Mouse (Mus musculus): ENCODE measurements around the gene Mpdu1. TPM values are rescaled to one million over a fixed set of nuclear protein-coding genes. Genes with fewer than 3 reads are reported as not detected.
A peak's percentile ranks its signal among the peaks of the same experiment; 100 is the strongest.
"Not testable (repeated sequence)": the region's sequence is repeated elsewhere in the genome, so short reads cannot be mapped to it uniquely, and the experiment has no call there.

The Mpdu1 gene
- polyA plus RNA-seq, 1 experiment from 2014 or later: 85.1 TPM

DNA sequence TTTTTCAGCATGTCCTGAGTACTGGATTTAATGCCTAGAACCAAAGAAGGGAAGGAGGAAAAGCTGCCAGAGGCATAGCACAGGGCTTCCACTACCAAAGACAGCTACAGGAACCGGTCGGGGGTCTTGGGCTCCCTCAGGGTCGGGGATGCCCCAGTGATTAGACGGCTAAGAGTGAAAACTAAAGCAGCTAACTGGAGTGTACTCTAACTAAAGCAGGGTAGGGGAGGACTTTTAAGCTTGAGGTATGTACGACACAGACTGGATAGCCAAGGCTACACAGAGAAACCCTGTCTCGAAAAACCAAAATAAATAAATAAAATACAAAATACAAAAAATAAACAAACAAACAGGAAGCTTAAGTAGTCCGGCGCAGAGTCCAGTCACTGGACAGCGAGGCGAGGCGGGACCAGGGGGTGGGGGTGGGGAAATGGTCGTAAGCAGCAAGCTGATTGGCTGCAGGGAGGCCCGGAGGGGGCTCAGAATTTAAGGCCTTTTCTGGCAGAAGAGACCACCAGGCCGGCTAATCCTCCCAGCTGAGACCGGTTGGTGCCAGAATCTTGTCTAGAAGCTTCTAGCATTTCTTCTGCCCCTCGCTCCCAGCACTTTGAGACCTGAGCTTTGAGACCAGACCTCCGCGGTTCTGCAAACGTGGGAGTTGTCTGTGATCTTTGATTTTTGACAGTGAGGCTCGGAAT is 40.7 kb downstream of the Mpdu1 start, which contains the start of gene Sat2:
TSS of gene Sat2 (plus strand) at position 454 of the 698 bp plus-strand sequence.
- Histone ChIP-seq H3K4me1 (peaks cover 29% of the 10 kb centered on the region), H3K9me3 (replicated peaks) (no peaks in the 10 kb centered on the region), H3K36me3 (no peaks in the 10 kb centered on the region), H3K27ac (replicated peaks) (peak within 1 kb of the TSS; percentile 93), H3K4me3 (peak within 1 kb of the TSS; percentile 59), H3K27me3 (ENCODE audit: low read depth, poor library complexity, severe bottlenecking) (peaks cover 10% of the 10 kb centered on the region; the same call in 1 of the 2 replicates)
- WGBS: 2% methylated on average over 20 of the region's 20 CpGs
- peak; percentile 87 for DNase-seq (ENCODE audit: low spot score)

DNA sequence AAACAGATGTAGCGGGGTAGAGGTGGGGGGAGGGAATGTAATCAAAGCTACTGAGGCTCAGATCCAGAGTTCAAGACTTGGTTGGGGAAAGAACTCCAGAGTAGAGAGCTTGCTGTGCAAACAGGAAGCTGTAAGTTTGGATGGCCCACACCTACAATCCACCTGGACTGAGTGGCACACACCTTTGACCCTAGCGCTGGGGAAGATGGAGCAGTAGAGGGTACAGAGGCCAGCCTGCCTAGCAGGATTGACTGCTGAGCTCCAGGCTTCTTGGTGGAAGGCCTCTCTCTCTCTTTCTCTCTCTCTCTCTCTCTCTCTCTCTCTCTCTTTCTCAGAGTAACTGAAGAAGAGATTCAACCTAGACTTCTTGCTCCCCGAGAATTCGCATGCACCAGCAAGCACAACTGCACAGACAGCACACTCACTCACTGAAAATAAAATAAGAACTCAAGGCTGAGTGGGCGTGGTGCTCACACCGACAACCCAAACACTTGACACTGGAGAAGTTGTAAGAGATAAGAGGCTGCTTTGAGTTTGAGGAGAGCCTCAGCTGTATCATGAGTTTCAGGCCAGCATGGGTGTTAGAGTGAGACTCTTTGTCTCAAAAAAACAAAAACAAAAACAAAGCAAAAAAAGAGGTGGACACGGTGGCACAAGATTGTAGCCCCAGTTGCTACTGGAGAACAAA is 41.9 kb downstream of the Mpdu1 start:
- no peak overlapping the region for H3K4me3 ChIP-seq
- no peaks in the 10 kb centered on the region for H3K9me3 ChIP-seq (replicated peaks)
- peak overlapping the region; percentile 93; the same call in 1 of the 2 replicates for H3K27ac ChIP-seq (replicated peaks)
- no peak for DNase-seq (ENCODE audit: low spot score)
- H3K4me1 ChIP-seq: peaks cover 29% of the 10 kb centered on the region
- peaks cover 18% of the 10 kb centered on the region for H3K27me3 ChIP-seq (ENCODE audit: low read depth, poor library complexity, severe bottlenecking)
- WGBS: 89% methylated on average over 7 of the region's 7 CpGs
- H3K36me3 ChIP-seq: no peaks in the 10 kb centered on the region

DNA sequence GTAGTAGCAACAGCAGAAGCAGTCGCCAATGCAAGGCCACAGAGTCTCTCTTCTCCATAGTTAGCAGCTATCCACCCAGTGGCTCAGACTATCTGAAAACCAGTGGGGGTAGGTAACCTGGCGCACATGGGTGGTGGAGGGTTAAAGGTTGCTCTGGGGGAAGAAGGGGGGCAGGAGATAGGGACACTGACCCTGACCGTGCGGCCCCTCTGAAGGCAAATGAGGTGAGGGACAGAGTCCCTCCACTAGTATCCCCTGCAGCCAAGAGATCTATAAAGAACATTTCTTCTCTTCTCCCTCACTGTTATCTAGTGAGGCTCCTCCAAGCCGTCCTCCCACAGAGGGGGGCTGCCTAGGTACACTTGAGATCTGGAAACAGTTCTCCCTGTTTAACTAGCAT is 44.6 kb downstream of the Mpdu1 start, which contains the start of gene Shbg:
TSS of gene Shbg (minus strand) at position 101 of the 400 bp plus-strand sequence.
- Histone ChIP-seq H3K27me3 (ENCODE audit: low read depth, poor library complexity, severe bottlenecking) (peaks cover 29% of the 10 kb centered on the region), H3K4me3 (no peak within 1 kb of the TSS), H3K27ac (replicated peaks) (no peak within 1 kb of the TSS), H3K36me3 (no peaks in the 10 kb centered on the region), H3K9me3 (replicated peaks) (no peaks in the 10 kb centered on the region), H3K4me1 (peaks cover 35% of the 10 kb centered on the region)
- 74% methylated on average over 5 of the region's 5 CpGs for WGBS
- no peak for DNase-seq (ENCODE audit: low spot score)

DNA sequence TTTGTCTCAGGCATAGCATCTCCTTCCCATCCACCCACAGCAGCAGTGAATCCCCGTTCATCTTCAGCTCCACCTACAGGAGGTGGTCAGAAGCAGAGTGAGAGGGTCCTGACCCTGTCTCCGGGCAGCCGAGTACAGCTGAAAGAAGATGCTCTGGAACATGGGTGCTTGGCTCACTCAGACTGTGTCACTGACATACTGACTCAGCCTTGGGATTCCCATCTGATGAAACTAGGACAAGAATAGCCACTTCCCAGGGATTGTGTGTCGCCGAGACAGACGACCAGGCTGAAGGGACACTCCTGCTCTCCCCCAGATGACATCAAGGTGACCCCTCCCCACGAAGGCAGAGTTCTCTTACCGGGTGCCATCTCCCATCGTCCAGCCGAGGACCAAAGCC is 45.7 kb downstream of the Mpdu1 start:
- Histone ChIP-seq H3K36me3 (no peaks in the 10 kb centered on the region), H3K27me3 (ENCODE audit: low read depth, poor library complexity, severe bottlenecking) (peaks cover 29% of the 10 kb centered on the region), H3K27ac (replicated peaks) (no peak overlapping the region), H3K4me1 (peaks cover 25% of the 10 kb centered on the region), H3K4me3 (no peak overlapping the region), H3K9me3 (replicated peaks) (no peaks in the 10 kb centered on the region)
- DNase-seq (ENCODE audit: low spot score): no peak
- 49% methylated on average over 10 of the region's 10 CpGs for WGBS

DNA sequence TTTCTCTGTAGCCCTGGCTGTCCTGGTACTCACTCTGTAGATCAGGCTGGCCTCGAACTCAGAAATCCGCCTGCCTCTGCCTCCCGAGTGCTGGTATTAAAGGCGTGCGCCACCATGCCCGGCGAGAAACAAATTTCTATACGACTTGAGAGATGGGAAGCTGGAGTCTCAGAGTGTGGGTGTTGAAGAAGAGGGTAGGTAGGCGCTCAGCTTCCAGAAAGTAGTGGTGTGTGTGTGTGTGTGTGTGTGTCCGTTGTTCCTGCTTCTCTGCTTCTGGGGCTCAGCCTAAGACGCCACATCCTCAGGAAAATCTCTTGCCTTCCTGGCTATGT is 48.2 kb downstream of the Mpdu1 start:
- not testable (repeated sequence) for H3K36me3 ChIP-seq; DNase-seq (ENCODE audit: low spot score); H3K9me3 ChIP-seq (replicated peaks)
- WGBS: 53% methylated on average over 11 of the region's 11 CpGs
- Histone ChIP-seq H3K27ac (replicated peaks) (peak overlapping the region; percentile 78; the same call in 1 of the 2 replicates), H3K27me3 (ENCODE audit: low read depth, poor library complexity, severe bottlenecking) (peaks cover 29% of the 10 kb centered on the region), H3K4me1 (peaks cover 20% of the 10 kb centered on the region), H3K4me3 (peak overlapping the region; percentile 36)

DNA sequence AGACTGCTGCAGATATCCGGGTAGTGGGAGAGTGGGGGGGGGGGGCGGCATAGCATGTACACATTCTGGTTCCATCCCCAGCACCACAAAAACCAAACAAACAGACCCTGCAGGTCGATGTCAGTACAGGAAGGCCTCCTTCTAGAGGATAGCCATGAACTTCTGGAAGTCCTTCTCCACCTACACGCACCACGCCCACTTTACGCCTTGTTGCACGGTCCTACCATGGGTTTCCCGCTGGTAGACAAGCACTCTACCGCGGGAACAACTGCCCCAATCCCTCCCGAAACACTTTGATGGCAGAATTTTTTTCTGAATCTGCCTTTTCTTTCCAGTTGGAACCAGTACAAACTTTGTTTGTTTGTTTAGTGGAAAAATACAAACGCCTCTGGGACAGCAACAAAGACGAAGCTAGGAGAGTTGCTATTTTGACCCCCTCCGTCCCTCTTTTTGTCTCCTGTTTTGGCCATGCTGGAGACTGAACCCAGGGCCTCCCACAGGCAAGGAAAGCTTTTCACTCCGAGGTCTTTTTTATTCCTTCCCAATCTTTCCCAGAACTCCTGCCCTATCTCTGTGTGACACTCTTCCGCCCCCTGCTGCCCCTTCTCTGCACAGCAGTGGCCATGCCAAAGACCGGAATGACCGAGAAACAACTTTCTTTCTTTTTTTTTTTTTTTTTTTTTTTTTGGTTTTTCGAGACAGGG is 48.7 kb downstream of the Mpdu1 start:
- DNase-seq (ENCODE audit: low spot score): peak; percentile 84
- peak overlapping the region; percentile 78 for H3K27ac ChIP-seq (replicated peaks)
- H3K27me3 ChIP-seq (ENCODE audit: low read depth, poor library complexity, severe bottlenecking): peaks cover 29% of the 10 kb centered on the region
- WGBS: 6% methylated on average over 19 of the region's 19 CpGs
- peaks cover 20% of the 10 kb centered on the region for H3K4me1 ChIP-seq
- H3K4me3 ChIP-seq: peak overlapping the region; percentile 36
- H3K36me3 ChIP-seq: no peaks in the 10 kb centered on the region
- H3K9me3 ChIP-seq (replicated peaks): no peaks in the 10 kb centered on the region

DNA sequence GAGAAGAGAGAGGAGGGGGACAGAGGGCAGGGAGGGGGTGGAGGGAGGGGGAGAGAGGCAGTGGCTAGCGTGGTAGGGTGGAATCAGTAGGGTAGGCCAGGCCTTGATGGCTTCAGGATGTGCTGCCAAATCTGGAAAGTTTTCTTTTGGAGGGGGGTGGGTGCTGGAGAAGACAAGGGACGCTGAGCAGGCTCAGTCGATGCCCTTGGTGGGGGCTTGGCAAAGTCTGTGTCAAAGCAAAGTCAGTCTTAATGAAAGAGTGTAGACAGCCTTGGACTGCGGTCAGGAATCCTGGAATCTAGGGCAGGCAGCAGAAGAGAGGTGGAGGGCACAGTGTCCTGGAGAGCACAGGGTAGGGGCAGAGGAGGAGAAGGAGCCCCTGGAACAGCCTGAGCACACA is 51.5 kb downstream of the Mpdu1 start:
- H3K9me3 ChIP-seq (replicated peaks): no peaks in the 10 kb centered on the region
- H3K4me3 ChIP-seq: no peak overlapping the region
- H3K27ac ChIP-seq (replicated peaks): no peak overlapping the region
- WGBS: 67% methylated on average over 4 of the region's 4 CpGs
- peaks cover 19% of the 10 kb centered on the region for H3K27me3 ChIP-seq (ENCODE audit: low read depth, poor library complexity, severe bottlenecking)
- no peak for DNase-seq (ENCODE audit: low spot score)
- H3K4me1 ChIP-seq: peaks cover 17% of the 10 kb centered on the region
- no peaks in the 10 kb centered on the region for H3K36me3 ChIP-seq

DNA sequence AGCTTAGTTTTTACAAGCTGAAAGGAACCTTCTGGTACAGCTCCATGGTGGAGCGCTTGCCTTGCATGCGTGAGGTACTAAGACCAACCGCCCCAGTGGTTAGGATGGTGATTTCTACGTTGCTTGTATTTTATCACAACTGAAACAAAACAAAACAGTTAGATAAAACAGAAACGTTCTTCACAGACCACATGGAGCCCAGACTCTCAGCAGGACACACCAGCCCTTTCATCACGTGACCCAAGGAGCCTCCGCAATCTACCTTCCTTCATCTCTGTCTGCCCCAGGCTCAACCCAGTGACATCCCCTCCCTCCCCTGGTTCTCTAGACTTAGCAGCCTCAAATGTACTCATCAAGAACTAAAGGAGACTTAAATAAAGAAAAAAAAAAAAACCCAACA is 53.0 kb downstream of the Mpdu1 start:
- 65% methylated on average over 7 of the region's 7 CpGs for WGBS
- Histone ChIP-seq H3K27ac (replicated peaks) (no peak overlapping the region), H3K4me3 (no peak overlapping the region), H3K36me3 (no peaks in the 10 kb centered on the region), H3K4me1 (peaks cover 29% of the 10 kb centered on the region), H3K9me3 (replicated peaks) (no peaks in the 10 kb centered on the region), H3K27me3 (ENCODE audit: low read depth, poor library complexity, severe bottlenecking) (peaks cover 16% of the 10 kb centered on the region)
- no peak for DNase-seq (ENCODE audit: low spot score)

DNA sequence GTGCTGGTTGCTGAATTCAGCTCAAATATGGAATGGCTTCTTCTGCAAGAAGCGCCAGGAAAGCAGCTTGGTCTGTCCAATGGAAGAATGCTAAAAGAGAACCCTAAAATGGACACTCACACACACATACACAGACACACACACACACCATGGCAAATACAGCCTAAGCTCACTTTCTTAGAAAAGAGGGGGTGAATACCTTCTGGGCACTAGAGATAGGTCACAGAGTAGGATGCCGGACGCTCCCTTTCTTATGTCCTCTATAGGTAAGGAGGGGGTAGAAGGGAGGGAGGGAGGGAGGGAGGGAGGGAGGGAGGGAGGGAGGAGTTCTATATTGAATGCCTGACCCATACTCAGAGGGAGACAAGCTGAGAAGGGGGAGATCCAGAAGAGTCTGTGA is 53.9 kb downstream of the Mpdu1 start:
- Histone ChIP-seq H3K27ac (replicated peaks) (no peak overlapping the region), H3K9me3 (replicated peaks) (no peaks in the 10 kb centered on the region), H3K4me3 (no peak overlapping the region), H3K36me3 (no peaks in the 10 kb centered on the region), H3K4me1 (peaks cover 25% of the 10 kb centered on the region), H3K27me3 (ENCODE audit: low read depth, poor library complexity, severe bottlenecking) (peaks cover 23% of the 10 kb centered on the region)
- WGBS: 94% methylated on average over 3 of the region's 3 CpGs
- DNase-seq (ENCODE audit: low spot score): no peak

DNA sequence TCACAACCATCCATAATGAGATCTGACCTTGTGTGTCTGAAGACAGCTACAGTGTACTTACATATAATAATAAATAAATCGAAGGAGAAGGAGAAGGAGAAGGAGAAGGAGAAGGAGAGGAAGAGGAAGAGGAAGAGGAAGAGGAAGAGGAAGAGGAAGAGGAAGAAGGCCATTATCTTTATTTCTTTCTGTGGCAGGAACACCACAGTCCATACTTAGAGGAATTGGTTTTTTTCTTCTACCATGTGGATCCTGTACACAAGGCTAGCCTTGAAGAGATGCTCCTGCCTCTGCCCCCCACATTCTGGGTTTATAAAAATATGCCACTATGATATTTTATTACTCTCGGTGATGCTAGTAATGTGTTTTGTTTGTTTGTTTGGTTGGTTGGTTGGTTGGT is 55.6 kb downstream of the Mpdu1 start:
- WGBS: 84% methylated on average over 2 of the region's 2 CpGs

More for the DNA sequence above, 55.6 kb downstream of the Mpdu1 start:
- Histone ChIP-seq H3K27me3 (ENCODE audit: low read depth, poor library complexity, severe bottlenecking) (peaks cover 38% of the 10 kb centered on the region), H3K36me3 (no peaks in the 10 kb centered on the region), H3K9me3 (replicated peaks) (no peaks in the 10 kb centered on the region), H3K4me3 (0 out of 2 replicates have a peak overlapping the region, but pooled peaks have one; percentile 71), H3K27ac (replicated peaks) (no peak overlapping the region), H3K4me1 (peaks cover 21% of the 10 kb centered on the region)
- DNase-seq (ENCODE audit: low spot score): no peak

All from midbrain, embryonic 10.5 days (tissue).